In genomic region chr17:45322842-45323241, GRCm38 (mm10) we compare ENCODE assay signal across 17 mouse cellular contexts.
A peak's percentile ranks its signal among the peaks of the same experiment; 100 is the strongest.
DNase-seq lines count a peak whose midpoint lies in the region; ATAC-seq lines count a peak whose summit lies in the region.
"Had no signal": no experiment of that assay in that cellular context is flagged by ENCODE, and none has a peak within 500 bp of the region (broad histone marks: within the 10 kb centered on the region; RNA-seq: fewer than 3 reads in every experiment).

No protein-coding gene starts in this region.

- no peaks in the 10 kb centered on the region for H3K27me3 ChIP-seq in heart, embryonic 11.5 days (ENCODE audit: control insufficient read depth, insufficient read depth, low read length)
- H3K27me3 ChIP-seq: embryonic facial prominence, embryonic 12.5 days; lung, embryonic 15.5 days; midbrain, embryonic 13.5 days had no signal

- H3K9ac ChIP-seq in heart, embryonic 11.5 days (ENCODE audit: low read depth, low read length): no peak overlapping the region
- H3K9ac ChIP-seq: embryonic facial prominence, embryonic 12.5 days; intestine, embryonic 15.5 days; limb, embryonic 13.5 days; lung, embryonic 15.5 days; midbrain, embryonic 13.5 days had no signal

- ATAC-seq in heart, embryonic 11.5 days (replicated peaks; ENCODE audit: insufficient number of reproducible peaks, low FRiP score, low TSS enrichment): no peak
- ATAC-seq: intestine, embryonic 15.5 days; midbrain, embryonic 13.5 days had no signal

- H3K4me3 ChIP-seq in heart, embryonic 11.5 days (ENCODE audit: low read depth, low read length): no peak overlapping the region
- H3K4me3 ChIP-seq: embryonic facial prominence, embryonic 12.5 days; forebrain, embryonic 10.5 days; heart, adult 2 months; intestine, embryonic 15.5 days; limb, embryonic 13.5 days; lung, embryonic 15.5 days; midbrain, embryonic 13.5 days had no signal

- 64% methylated on average over 8 of the region's 8 CpGs for WGBS in heart, embryonic 11.5 days (ENCODE audit: insufficient replicate concordance)

- no peak overlapping the region for H3K4me2 ChIP-seq in heart, embryonic 11.5 days
- H3K4me2 ChIP-seq: embryonic facial prominence, embryonic 12.5 days; intestine, embryonic 15.5 days; limb, embryonic 13.5 days; lung, embryonic 15.5 days; midbrain, embryonic 13.5 days had no signal

- DNase-seq in cerebellum, postnatal 25 days: peak; percentile 34 to 53
- no peak for DNase-seq in cerebellum, adult 9-11 months
- DNase-seq in ovary, postnatal 14 days (ENCODE audit: low spot score): peak; percentile 19
- no peak for DNase-seq in ovary, postnatal 10 days (ENCODE audit: low spot score)
- peak; percentile 24 for DNase-seq in adrenal gland, postnatal 25 days
- peak; percentile 10 to 43 for DNase-seq in kidney, postnatal 25 days
- no peak for DNase-seq in lung, postnatal 36 days
- DNase-seq: cerebellum, adult 9-10 months; heart, adult 2 months; heart, postnatal 4 days had no signal

- no peaks in the 10 kb centered on the region for H3K36me3 ChIP-seq in heart, embryonic 11.5 days (ENCODE audit: control insufficient read depth, insufficient read depth, low read length)
- H3K36me3 ChIP-seq: embryonic facial prominence, embryonic 12.5 days; forebrain, embryonic 10.5 days; intestine, embryonic 15.5 days; limb, embryonic 13.5 days; lung, embryonic 15.5 days; midbrain, embryonic 13.5 days had no signal

- H3K27ac ChIP-seq in heart, embryonic 11.5 days (ENCODE audit: low read depth, low read length): no peak overlapping the region
- H3K27ac ChIP-seq: embryonic facial prominence, embryonic 12.5 days; forebrain, embryonic 10.5 days; heart, adult 2 months; intestine, embryonic 15.5 days; limb, embryonic 13.5 days; lung, embryonic 15.5 days; midbrain, embryonic 13.5 days had no signal

- H3K4me1 ChIP-seq in heart, embryonic 11.5 days (ENCODE audit: control insufficient read depth, insufficient read depth, low read length): no peaks in the 10 kb centered on the region
- H3K4me1 ChIP-seq: lung, embryonic 15.5 days had no signal

- no peaks in the 10 kb centered on the region for H3K9me3 ChIP-seq in heart, embryonic 11.5 days (replicated peaks; ENCODE audit: control insufficient read depth, low read length)
- H3K9me3 ChIP-seq: embryonic facial prominence, embryonic 12.5 days; forebrain, embryonic 10.5 days; intestine, embryonic 15.5 days; limb, embryonic 13.5 days; lung, embryonic 15.5 days; midbrain, embryonic 13.5 days had no signal

Comparison
In these comparisons a context has a peak if more than half of its experiments do, and no peak if none do; other contexts are left out.
1. DNase-seq: peak in cerebellum, postnatal 25 days (2 of 2), ovary, postnatal 14 days (single experiment), adrenal gland, postnatal 25 days (single experiment) and kidney, postnatal 25 days (2 of 2); none in cerebellum, adult 9-11 months (single experiment), ovary, postnatal 10 days (single experiment) and lung, postnatal 36 days (single experiment).